Mouse (Mus musculus): ENCODE measurements at regions not wholly inside any gene's neighbourhood (a gene's known extent, or its start where the extent isn't known, plus 50 kb on each side); places are given as distances from the start of the nearest gene placed in this dataset.
"Not testable (repeated sequence)": the region's sequence is repeated elsewhere in the genome, so short reads cannot be mapped to it uniquely, and the experiment has no call there.

DNA sequence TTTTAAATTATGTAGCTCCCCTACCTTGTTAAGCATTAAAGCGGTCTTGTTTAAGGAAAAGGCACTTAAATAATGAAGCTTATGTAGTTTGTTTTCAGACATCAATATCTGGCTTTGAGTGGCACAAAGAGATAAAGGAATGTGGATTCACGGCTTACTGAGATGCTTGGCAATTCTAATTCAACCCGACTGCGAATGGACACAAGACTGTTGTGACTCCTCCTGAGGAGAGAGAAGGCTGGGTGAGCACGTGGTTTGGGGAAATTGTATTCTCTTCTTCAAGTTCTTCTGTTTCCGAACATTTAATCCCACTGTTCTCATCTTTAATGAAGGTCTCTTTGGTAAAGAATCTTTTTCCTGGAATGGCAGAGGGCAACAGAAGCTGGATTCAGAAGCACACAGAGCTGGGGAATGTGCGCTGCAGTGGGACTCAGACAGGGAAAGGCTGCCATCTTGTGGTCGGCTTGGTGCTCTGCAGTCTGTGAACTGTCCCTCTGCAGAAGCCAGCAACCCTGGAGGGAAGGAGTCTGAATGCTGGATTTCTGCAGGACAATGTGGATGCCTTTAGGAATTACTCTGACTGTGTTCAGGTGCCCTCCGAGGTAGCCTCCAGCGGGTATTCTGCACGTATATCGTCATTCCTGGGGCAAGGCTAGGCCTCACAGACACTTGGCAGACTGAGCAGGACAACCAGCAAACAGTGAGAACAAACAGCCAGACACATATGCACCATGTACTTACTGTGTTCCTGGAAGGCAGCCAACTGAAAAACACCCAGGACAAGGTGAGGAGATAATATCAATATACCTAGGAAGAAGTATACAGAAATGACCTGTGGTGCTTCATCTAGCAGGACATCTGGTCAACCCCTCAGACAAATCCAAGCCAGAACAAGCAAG lies 54.0 kb upstream of the Pax1 start:
- WGBS = 18% methylated on average over 12 of the region's 12 CpGs
- no peak overlapping the region for H3K9ac ChIP-seq
- H3K27ac ChIP-seq = no peak overlapping the region
- H3K36me3 ChIP-seq = no peaks in the 10 kb centered on the region
- H3K4me1 ChIP-seq = no peaks in the 10 kb centered on the region
- H3K9me3 ChIP-seq = no peaks in the 10 kb centered on the region
- peak; percentile 83 for ATAC-seq (ENCODE audit: low FRiP score, low read depth)
- H3K27me3 ChIP-seq (replicated peaks) = peaks cover 9% of the 10 kb centered on the region
- no peak overlapping the region for H3K4me3 ChIP-seq
- no peak overlapping the region for H3K4me2 ChIP-seq (replicated peaks)

DNA sequence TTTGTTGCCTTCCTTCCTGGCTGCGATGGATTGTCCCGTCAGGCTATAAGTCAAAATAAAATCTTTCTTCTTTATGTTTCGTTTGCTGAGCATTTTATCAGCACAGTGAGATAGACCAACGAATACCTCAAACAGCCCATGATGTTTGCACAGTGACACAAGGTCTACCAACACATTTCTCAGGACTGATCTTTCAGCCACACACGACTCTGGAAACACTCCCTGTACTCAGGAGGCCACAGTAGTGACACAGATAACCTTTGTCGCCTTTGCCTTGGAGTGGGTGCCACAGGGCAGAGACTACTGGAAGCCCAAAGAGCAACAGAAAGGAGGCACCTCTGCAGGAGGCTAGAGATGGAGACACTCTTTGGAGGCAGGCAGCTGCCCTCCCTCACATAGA lies 55.0 kb upstream of the Pax1 start:
- Histone ChIP-seq H3K9me3 (no peaks in the 10 kb centered on the region), H3K36me3 (no peaks in the 10 kb centered on the region), H3K27me3 (replicated peaks) (peaks cover 9% of the 10 kb centered on the region), H3K4me1 (no peaks in the 10 kb centered on the region), H3K4me2 (replicated peaks) (no peak overlapping the region), H3K9ac (no peak overlapping the region), H3K4me3 (no peak overlapping the region), H3K27ac (no peak overlapping the region)
- 81% methylated on average over 6 of the region's 6 CpGs for WGBS
- no peak for ATAC-seq (ENCODE audit: low FRiP score, low read depth)

DNA sequence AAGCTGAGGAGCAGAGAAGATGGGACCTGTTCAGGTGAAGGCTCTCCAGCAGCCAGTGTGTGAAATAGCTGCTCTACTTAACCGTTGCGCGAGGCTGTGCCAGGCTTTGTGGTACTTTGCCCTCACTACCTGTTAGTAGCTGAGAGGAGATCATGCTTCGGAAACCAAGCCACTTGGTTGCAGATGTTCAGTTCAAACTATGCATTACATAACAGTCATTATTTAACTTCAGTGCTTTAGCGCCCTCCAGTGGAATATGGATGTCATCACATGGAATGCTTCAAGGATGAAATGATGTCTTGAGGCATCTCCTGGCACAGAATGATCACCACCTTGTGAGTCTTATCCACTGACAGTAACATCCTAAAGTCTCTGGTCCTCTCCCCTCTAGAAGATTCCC lies 56.5 kb upstream of the Pax1 start:
- H3K9me3 ChIP-seq = no peaks in the 10 kb centered on the region
- H3K4me3 ChIP-seq = no peak overlapping the region
- H3K9ac ChIP-seq = no peak overlapping the region
- H3K27ac ChIP-seq = no peak overlapping the region
- no peak overlapping the region for H3K4me2 ChIP-seq (replicated peaks)
- WGBS = 30% methylated on average over 5 of the region's 5 CpGs
- no peak for ATAC-seq (ENCODE audit: low FRiP score, low read depth)
- peaks cover 9% of the 10 kb centered on the region for H3K27me3 ChIP-seq (replicated peaks)
- H3K36me3 ChIP-seq = no peaks in the 10 kb centered on the region
- no peaks in the 10 kb centered on the region for H3K4me1 ChIP-seq

DNA sequence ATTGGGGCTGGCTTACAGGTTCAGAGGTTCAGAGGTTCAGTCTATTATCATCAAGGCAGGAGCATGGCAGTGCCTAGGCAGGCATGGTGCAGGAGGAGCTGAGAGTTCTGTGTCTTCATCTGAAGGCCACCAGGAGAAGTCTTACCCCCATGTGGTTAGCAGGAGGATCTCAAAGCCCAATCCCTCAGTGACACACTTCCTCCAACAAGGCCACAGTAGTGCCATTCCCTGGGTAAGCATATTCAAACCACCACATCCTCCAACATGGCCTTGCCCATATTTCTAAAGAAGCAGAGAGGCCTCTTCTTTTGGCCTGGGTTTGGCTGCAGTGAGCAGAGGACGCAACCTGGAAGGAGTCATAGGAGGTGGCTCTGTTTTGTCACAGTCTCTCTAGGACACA lies 61.2 kb upstream of the Pax1 start:
- 91% methylated on average over 1 of the region's 1 CpGs for WGBS
- no peak for ATAC-seq (ENCODE audit: low FRiP score, low read depth)
- Histone ChIP-seq H3K9me3 (no peaks in the 10 kb centered on the region), H3K27me3 (replicated peaks) (no peaks in the 10 kb centered on the region; the same call in 1 of the 2 replicates), H3K4me3 (no peak overlapping the region), H3K4me2 (replicated peaks) (no peak overlapping the region), H3K36me3 (no peaks in the 10 kb centered on the region), H3K9ac (no peak overlapping the region), H3K27ac (no peak overlapping the region), H3K4me1 (peaks cover 4% of the 10 kb centered on the region; the same call in 1 of the 2 replicates)

DNA sequence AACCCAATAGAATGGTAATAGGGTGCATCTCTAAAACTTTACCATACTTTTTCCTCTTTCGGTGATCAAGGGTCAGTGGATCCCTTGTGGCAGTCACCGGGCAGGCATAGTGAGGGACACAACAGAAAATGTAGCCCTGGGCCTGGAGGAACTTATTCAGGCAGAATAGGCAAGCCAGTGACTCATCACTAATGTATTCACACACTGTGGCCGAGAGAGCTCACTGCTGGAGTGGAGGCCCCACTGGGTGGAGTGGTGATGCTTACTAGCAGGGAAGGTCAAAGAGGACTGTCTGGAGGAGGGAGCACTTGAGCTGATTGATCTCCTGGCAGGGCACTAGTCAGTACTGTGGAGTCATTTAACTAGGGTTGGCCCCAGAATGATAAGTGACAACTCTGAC lies 62.4 kb upstream of the Pax1 start:
- Histone ChIP-seq H3K27ac (no peak overlapping the region), H3K4me2 (replicated peaks) (no peak overlapping the region), H3K9me3 (no peaks in the 10 kb centered on the region), H3K4me3 (no peak overlapping the region), H3K4me1 (peaks cover 4% of the 10 kb centered on the region; the same call in 1 of the 2 replicates), H3K36me3 (no peaks in the 10 kb centered on the region), H3K27me3 (replicated peaks) (no peaks in the 10 kb centered on the region), H3K9ac (no peak overlapping the region)
- WGBS = 75% methylated on average over 3 of the region's 3 CpGs
- ATAC-seq (ENCODE audit: low FRiP score, low read depth) = no peak

DNA sequence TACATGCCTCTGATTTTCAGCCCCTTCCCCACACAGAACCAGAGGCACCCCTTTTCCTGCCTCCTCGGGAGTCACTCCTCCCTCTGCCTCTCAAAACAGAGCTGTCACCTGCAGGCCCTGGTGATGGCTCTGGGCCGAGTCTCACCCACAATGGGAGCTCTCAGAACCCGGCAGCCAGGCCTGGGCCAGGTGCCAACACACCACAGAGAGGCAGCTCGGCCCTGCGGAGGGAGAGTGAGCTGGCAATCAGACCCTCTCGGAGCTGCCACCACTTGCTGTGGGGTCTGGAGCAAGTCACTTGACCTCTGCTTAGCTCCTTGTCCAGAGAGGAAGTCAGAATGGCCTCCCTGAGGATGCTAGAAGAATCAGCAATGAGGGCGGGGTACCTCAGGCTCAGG lies 63.2 kb upstream of the Pax1 start:
- 61% methylated on average over 7 of the region's 7 CpGs for WGBS
- Histone ChIP-seq H3K36me3 (no peaks in the 10 kb centered on the region), H3K4me3 (no peak overlapping the region), H3K4me2 (replicated peaks) (no peak overlapping the region), H3K9ac (no peak overlapping the region), H3K27me3 (replicated peaks) (no peaks in the 10 kb centered on the region), H3K9me3 (no peaks in the 10 kb centered on the region), H3K27ac (no peak overlapping the region), H3K4me1 (peaks cover 4% of the 10 kb centered on the region; the same call in 1 of the 2 replicates)
- ATAC-seq (ENCODE audit: low FRiP score, low read depth) = peak; percentile 80

DNA sequence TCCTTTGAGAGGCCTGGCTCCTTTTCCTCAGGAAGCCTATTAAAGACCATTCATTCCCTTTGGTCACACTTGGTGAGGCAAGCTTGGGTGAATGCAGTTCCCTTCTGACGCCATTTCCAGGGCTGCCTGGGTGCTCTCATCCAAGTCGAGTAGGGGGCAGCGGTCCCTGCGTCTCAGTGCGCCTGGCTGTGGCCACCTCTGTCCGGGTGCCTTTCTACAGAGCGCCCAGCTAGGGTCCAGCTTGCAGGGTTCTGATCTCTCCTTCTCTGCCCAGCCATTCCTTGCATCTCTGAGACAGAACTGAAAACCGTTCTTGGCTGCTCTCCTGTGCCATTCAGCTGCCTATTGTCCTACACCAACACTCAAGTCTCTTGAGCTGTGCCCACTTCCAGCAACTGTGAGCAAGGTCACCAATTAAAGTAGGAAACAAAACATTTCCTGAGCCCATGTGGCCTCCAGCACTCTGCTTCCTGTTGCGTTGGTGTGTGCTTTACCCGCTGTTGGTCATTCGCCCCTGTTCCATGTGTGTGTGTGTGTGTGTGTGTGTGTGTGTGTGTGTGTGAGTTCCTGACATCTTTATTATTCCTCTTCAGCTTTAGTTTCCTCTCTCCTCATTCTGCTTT lies 63.7 kb upstream of the Pax1 start:
- no peaks in the 10 kb centered on the region for H3K27me3 ChIP-seq (replicated peaks)
- ATAC-seq (ENCODE audit: low FRiP score, low read depth) = 0 out of 2 replicates have a peak, but pooled peaks have one; percentile 9
- H3K27ac ChIP-seq = no peak overlapping the region
- H3K4me3 ChIP-seq = no peak overlapping the region
- no peaks in the 10 kb centered on the region for H3K36me3 ChIP-seq
- 82% methylated on average over 11 of the region's 11 CpGs for WGBS
- peaks cover 4% of the 10 kb centered on the region; the same call in 1 of the 2 replicates for H3K4me1 ChIP-seq
- no peak overlapping the region for H3K4me2 ChIP-seq (replicated peaks)
- no peaks in the 10 kb centered on the region for H3K9me3 ChIP-seq
- no peak overlapping the region for H3K9ac ChIP-seq

DNA sequence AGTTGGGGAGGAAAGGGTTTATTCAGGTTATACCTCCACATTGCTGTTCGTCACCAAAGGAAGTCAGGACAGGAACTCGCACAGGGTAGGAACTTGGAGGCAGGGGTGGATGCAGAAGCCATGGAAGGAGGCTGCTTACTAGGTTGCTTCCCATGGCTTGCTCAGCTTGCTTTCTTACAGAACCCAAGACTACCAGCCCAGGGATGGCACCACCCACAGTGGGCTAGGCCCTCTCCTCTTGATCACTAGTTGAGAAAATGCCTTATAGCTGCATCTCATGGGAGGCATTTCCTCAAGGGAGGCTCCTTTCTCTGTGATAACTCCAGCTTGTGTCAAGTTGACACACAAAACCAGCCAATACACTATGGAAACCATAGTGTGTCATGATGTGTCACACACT lies 66.8 kb upstream of the Pax1 start:
- not testable (repeated sequence) for H3K36me3 ChIP-seq; ATAC-seq (ENCODE audit: low FRiP score, low read depth); H3K4me3 ChIP-seq; H3K4me1 ChIP-seq; H3K9me3 ChIP-seq; H3K27me3 ChIP-seq (replicated peaks); H3K4me2 ChIP-seq (replicated peaks); H3K27ac ChIP-seq; H3K9ac ChIP-seq
- 91% methylated on average over 2 of the region's 2 CpGs for WGBS

DNA sequence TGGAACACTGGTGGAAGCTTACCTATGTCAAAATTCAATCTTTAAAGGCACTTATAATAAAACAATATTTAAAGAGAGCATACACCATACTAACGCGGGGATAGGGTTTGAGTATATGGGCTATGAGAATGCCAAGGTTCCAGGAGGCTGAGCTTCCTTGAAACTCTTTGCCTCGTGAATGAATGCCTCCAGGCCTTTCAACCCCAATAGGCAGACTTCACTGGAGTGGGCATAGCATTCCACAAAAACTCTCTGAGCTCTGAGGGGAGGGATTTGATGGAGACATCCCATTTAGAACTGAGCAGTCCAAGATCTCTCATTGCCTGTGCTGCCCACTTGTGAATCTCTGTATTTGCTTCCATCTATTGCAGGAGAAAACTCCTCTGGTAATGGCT lies 68.4 kb upstream of the Pax1 start:
- no peaks in the 10 kb centered on the region for H3K9me3 ChIP-seq
- no peak overlapping the region for H3K4me2 ChIP-seq (replicated peaks)
- peaks cover 4% of the 10 kb centered on the region; the same call in 1 of the 2 replicates for H3K4me1 ChIP-seq
- H3K9ac ChIP-seq = no peak overlapping the region
- no peak overlapping the region for H3K4me3 ChIP-seq
- H3K27me3 ChIP-seq (replicated peaks) = no peaks in the 10 kb centered on the region
- 62% methylated on average over 3 of the region's 3 CpGs for WGBS
- no peak overlapping the region for H3K27ac ChIP-seq
- H3K36me3 ChIP-seq = no peaks in the 10 kb centered on the region
- ATAC-seq (ENCODE audit: low FRiP score, low read depth) = no peak

DNA sequence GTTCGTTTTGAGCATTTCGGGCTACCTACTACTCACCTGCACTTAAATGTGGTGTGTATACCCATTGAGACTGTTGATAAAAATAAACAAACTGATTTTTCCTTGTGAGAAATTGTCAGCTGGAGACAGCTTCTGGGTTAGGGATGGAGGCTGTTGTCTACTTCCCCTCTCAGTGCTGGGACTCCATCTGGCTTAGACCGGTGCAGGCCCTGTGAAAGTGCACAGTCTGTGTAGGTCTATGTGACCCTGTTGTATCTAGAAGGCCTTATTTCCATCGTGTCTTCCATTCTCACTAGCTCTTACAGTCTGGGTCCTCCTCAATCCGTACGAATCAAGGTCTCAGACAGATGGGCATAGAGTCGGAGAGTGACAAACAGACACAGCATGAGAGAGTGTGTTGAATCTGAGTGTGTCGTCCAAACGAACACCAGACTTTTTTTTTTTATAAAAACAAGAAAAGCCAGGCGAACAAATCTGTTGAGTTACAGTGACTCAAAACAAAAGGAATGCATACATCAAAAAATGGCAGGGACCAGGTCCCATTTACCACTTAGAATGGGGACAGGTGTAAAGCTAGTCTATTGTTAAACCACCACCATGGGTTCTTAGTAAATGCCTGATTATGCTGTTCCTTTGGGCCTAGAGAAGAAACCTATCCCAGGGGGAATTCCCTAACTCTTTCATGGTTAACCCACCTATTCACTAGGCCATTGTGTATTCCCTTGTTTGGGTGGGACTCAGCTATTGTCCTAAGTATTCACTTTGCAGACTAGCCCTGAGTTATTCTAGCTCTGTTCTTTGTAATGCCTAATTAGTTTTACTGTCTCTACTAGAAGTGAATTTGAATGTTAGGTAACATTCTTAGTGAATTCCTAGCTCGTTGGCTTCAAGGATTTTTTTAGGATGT lies 69.1 kb upstream of the Pax1 start:
- Histone ChIP-seq H3K27ac (no peak overlapping the region), H3K4me2 (replicated peaks) (no peak overlapping the region), H3K4me1 (peaks cover 2% of the 10 kb centered on the region; the same call in 1 of the 2 replicates), H3K9me3 (no peaks in the 10 kb centered on the region), H3K4me3 (no peak overlapping the region), H3K9ac (no peak overlapping the region), H3K36me3 (no peaks in the 10 kb centered on the region), H3K27me3 (replicated peaks) (no peaks in the 10 kb centered on the region)
- no peak for ATAC-seq (ENCODE audit: low FRiP score, low read depth)
- WGBS = 58% methylated on average over 11 of the region's 11 CpGs

DNA sequence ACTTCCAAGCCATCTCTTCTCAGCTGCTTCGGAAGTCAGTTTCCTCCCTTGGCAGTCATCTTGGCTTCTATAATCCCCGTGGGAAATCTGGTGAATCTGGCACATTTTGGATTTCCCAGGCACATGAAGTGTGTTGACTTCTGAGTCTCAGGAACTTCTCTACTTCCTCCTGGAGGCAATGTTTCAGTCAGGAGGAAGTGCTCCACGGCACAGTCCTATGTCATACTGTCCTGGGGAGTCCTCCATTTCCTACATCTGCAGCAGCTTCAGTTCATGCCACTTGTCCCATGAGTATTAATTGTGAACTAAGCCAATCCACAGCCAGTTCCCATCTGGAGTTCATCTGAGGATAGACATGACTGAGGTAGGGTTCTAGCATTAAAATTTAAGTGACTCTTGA lies 78.3 kb upstream of the Pax1 start:
- H3K27ac ChIP-seq = no peak overlapping the region
- H3K4me3 ChIP-seq = no peak overlapping the region
- no peaks in the 10 kb centered on the region for H3K36me3 ChIP-seq
- H3K27me3 ChIP-seq (replicated peaks) = no peaks in the 10 kb centered on the region
- WGBS = 82% methylated on average over 3 of the region's 3 CpGs
- H3K4me1 ChIP-seq = no peaks in the 10 kb centered on the region
- ATAC-seq (ENCODE audit: low FRiP score, low read depth) = no peak
- H3K4me2 ChIP-seq (replicated peaks) = no peak overlapping the region
- H3K9me3 ChIP-seq = no peaks in the 10 kb centered on the region
- H3K9ac ChIP-seq = no peak overlapping the region

DNA sequence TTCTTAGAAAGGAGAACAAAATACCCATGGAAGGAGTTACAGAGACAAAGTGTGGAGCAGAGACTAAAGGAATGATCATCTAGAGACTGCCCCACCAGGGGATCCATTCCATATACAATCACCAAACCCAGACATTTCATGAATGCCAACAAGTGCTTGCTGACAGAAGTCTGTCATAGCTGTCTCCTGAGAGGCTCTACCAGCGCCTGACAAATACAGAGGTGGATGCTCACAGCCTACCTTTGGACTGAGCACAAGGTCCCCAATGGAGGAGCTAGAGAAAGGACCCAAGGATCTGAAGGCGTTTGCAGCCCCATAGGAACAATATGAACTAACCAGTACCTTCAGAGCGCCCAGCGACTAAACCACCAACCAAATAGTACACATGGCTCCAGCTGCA lies 83.6 kb upstream of the Nkx2-2 start:
- Histone ChIP-seq H3K27me3 (replicated peaks) (no peaks in the 10 kb centered on the region), H3K4me1 (no peaks in the 10 kb centered on the region), H3K27ac (no peak overlapping the region), H3K36me3 (no peaks in the 10 kb centered on the region), H3K4me2 (replicated peaks) (no peak overlapping the region), H3K4me3 (no peak overlapping the region), H3K9me3 (no peaks in the 10 kb centered on the region), H3K9ac (no peak overlapping the region)
- WGBS = 84% methylated on average over 4 of the region's 4 CpGs
- ATAC-seq (ENCODE audit: low FRiP score, low read depth) = no peak
